Mouse (Mus musculus): ENCODE results near the gene Fnbp1. TPM values are rescaled to one million over a fixed set of nuclear protein-coding genes. Genes with fewer than 3 reads are reported as not detected.
A peak's percentile ranks its signal among the peaks of the same experiment; 100 is the strongest.

Fnbp1 gene
- polyA plus RNA-seq, 1 experiment from 2014 or later = 17.7 TPM

DNA sequence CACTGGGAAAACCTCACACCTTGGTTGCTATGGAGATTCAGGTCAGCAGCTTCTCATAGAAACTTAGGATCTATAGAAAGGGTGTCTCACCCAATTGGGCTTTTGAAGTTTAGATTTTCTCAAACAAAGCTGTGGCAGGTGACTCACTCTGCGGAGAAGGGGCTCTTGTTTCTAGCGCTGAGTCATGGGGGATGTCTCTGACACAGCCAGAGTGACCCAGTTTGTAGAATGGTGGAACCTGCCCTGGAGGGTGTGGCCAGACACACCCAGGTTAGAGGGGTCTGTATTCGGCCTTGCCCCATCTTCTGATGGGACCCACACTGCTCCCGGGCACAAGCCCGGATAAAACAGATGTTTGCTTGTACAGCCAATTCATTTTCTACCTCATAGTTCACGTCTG is 98.9 kb downstream of the Fnbp1 start:
- no peaks in the 10 kb centered on the region for H3K9me3 ChIP-seq
- 89% methylated on average over 6 of the region's 6 CpGs for WGBS
- H3K36me3 ChIP-seq = peaks cover 69% of the 10 kb centered on the region
- no peaks in the 10 kb centered on the region for H3K4me1 ChIP-seq
- H3K27ac ChIP-seq = no peak overlapping the region
- no peak overlapping the region for H3K4me3 ChIP-seq
- H3K27me3 ChIP-seq (ENCODE audit: insufficient read depth, poor library complexity, severe bottlenecking) = no peaks in the 10 kb centered on the region
- no peak for DNase-seq (ENCODE audit: low spot score)

DNA sequence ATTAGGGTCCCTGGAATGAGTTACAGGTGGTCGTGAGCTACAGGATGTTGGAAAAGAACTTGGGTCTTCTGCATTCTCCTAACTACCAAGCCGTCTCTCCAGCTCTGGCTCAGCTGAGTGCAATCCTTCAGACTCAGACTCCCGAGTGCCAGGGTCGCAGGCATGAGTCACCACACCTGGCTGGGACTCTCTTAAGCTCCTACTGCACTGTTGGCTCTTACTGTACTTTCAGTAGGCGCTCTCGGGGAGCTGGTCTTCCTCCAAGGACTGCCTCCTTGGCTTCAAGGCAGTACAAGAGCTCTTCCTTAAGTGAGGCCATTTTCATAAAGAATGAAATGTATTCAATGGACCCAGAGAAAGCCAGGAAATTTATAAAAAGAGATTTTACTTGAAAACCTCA is 100.4 kb downstream of the Fnbp1 start:
- Histone ChIP-seq H3K36me3 (peaks cover 73% of the 10 kb centered on the region), H3K4me3 (no peak overlapping the region), H3K9me3 (no peaks in the 10 kb centered on the region), H3K4me1 (no peaks in the 10 kb centered on the region), H3K27ac (no peak overlapping the region), H3K27me3 (ENCODE audit: insufficient read depth, poor library complexity, severe bottlenecking) (no peaks in the 10 kb centered on the region)
- no peak for DNase-seq (ENCODE audit: low spot score)
- 87% methylated on average over 6 of the region's 6 CpGs for WGBS

DNA sequence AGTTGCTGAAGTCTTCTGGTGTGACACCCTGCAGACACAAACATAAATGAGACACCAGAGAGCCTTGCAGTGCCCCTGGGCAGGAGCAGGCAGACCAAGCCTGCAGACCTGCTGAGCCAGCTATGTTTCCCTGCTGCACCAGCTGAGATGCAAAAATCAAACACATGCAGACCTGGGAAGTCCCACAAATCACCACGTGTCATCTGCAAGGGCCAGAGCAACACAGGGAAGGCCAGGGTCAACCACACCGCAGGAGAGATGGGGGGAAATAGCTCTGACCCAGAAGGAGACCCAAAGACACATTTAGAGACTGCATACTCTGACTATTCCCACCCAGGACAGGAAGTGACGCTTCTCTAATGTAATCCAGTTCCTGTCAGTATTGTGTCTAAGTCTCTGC is 101.3 kb downstream of the Fnbp1 start:
- no peak for DNase-seq (ENCODE audit: low spot score)
- Histone ChIP-seq H3K27me3 (ENCODE audit: insufficient read depth, poor library complexity, severe bottlenecking) (no peaks in the 10 kb centered on the region), H3K4me1 (no peaks in the 10 kb centered on the region), H3K4me3 (no peak overlapping the region), H3K27ac (no peak overlapping the region), H3K9me3 (no peaks in the 10 kb centered on the region), H3K36me3 (peaks cover 75% of the 10 kb centered on the region)
- 87% methylated on average over 3 of the region's 3 CpGs for WGBS

DNA sequence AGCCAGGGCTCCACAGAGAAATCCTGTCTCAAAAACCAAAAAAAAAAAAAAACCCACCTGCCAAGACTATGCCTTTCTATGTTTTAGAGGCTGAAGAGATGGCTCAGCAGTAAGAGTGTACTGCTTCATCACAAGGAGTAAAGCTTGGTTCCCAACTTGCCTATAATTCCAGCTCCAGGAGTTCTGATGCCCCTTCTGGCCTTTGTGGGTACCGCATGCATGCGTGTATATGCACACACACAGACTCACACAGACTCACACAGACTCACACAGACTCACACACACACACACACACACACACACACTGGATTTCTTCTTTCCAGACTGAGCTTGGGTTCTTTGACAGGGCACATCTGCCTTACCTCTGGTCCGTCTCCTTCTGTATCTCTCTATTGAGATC is 101.8 kb downstream of the Fnbp1 start:
- DNase-seq (ENCODE audit: low spot score) = no peak
- Histone ChIP-seq H3K4me3 (no peak overlapping the region), H3K36me3 (peaks cover 79% of the 10 kb centered on the region), H3K9me3 (no peaks in the 10 kb centered on the region), H3K27me3 (ENCODE audit: insufficient read depth, poor library complexity, severe bottlenecking) (no peaks in the 10 kb centered on the region), H3K27ac (no peak overlapping the region), H3K4me1 (no peaks in the 10 kb centered on the region)
- WGBS = 96% methylated on average over 3 of the region's 3 CpGs

DNA sequence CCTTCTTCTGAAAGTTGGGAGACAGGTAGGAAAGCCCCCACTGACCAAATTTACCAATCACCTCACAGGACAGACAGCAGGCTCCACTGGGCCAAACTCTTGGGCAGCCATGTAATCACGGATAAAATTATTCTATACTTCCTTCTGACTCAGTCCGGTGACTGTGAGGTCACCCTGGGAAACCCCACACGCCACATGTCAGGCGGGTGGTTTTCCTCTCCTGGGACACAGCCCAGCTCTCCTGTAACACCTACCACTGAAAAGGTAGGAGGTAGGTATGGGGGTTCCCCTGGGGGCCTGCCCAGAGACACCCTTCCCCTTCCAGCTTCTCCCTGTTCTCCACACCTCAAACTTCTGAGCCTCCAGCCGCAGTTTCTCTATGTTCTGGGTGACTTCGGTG is 105.0 kb downstream of the Fnbp1 start:
- Histone ChIP-seq H3K27ac (no peak overlapping the region), H3K36me3 (peaks cover 91% of the 10 kb centered on the region), H3K4me3 (no peak overlapping the region), H3K9me3 (no peaks in the 10 kb centered on the region), H3K4me1 (0 out of 2 replicates have a peak, but pooled peaks cover 3% of the 10 kb centered on the region), H3K27me3 (ENCODE audit: insufficient read depth, poor library complexity, severe bottlenecking) (no peaks in the 10 kb centered on the region)
- DNase-seq (ENCODE audit: low spot score) = no peak
- 94% methylated on average over 6 of the region's 6 CpGs for WGBS

DNA sequence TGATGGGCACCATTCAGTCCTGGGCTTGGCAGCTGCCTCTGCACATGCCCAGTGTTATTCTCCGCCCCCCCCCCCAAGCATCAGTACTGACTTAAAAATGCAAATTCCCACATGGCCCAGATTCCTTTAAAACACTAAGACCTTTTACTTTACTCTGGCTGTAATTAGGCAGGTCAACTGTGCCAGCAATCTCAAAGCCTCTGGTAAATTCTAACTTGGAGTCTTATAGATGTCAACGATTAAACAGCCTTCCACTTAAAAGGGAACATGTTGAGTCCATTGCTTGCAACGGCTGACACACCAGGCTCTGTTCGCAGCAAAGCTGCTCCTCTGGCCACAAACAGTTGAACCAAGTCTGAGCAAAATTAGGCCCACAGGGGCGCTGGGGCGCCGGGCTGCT is 109.8 kb downstream of the Fnbp1 start:
- Histone ChIP-seq H3K36me3 (peaks cover 80% of the 10 kb centered on the region), H3K27me3 (ENCODE audit: insufficient read depth, poor library complexity, severe bottlenecking) (no peaks in the 10 kb centered on the region), H3K4me3 (no peak overlapping the region), H3K4me1 (peaks cover 14% of the 10 kb centered on the region), H3K27ac (no peak overlapping the region), H3K9me3 (no peaks in the 10 kb centered on the region)
- no peak for DNase-seq (ENCODE audit: low spot score)
- 88% methylated on average over 7 of the region's 7 CpGs for WGBS

DNA sequence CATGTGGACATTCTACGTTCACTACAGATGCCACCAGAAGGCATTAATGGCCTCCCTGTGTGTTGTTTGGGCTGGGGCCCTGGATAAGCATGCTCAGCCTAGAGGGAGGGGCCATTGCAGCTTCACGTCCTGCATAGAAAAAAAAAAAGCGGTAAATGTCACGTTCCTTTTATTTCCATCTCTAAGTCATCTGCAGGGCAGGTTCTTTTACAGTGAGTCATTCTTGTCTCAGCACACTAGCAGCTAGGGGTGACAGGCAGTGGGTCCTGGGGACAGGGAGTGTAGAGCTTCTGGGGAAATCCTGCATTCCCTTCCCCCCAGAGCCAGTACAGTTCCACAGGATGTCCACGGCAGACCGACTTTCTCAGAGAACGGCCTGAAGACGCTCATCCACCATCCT is 115.2 kb downstream of the Fnbp1 start:
- 60% methylated on average over 8 of the region's 8 CpGs for WGBS
- Histone ChIP-seq H3K36me3 (peaks cover 31% of the 10 kb centered on the region), H3K9me3 (no peaks in the 10 kb centered on the region), H3K4me1 (peaks cover 25% of the 10 kb centered on the region), H3K4me3 (no peak overlapping the region), H3K27ac (peak overlapping the region; percentile 60; the same call in 1 of the 2 replicates), H3K27me3 (ENCODE audit: insufficient read depth, poor library complexity, severe bottlenecking) (no peaks in the 10 kb centered on the region)
- DNase-seq (ENCODE audit: low spot score) = no peak

DNA sequence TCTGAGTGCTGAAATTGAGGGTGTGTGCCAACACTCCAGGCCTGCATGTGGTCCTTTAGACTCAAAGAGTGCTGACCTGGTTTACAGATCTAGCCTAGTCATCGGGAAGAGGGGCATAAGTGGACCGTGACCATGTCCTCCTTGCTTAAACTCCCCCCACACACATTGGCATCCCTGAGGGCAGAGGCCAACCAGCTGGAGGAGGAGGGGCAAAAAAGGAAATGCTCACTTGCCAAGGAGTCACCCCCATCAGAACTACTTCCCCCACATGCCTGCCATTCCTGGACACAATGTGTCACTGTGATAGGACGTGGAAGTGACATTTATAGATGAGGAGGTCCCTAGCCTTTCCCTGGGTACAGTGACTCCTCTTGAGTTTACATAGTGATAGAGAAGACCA is 116.3 kb downstream of the Fnbp1 start:
- Histone ChIP-seq H3K4me1 (peaks cover 29% of the 10 kb centered on the region), H3K4me3 (no peak overlapping the region), H3K9me3 (no peaks in the 10 kb centered on the region), H3K27me3 (ENCODE audit: insufficient read depth, poor library complexity, severe bottlenecking) (no peaks in the 10 kb centered on the region), H3K27ac (peak overlapping the region; percentile 49; the same call in 1 of the 2 replicates), H3K36me3 (peaks cover 35% of the 10 kb centered on the region)
- DNase-seq (ENCODE audit: low spot score) = no peak
- WGBS = 56% methylated on average over 3 of the region's 3 CpGs

DNA sequence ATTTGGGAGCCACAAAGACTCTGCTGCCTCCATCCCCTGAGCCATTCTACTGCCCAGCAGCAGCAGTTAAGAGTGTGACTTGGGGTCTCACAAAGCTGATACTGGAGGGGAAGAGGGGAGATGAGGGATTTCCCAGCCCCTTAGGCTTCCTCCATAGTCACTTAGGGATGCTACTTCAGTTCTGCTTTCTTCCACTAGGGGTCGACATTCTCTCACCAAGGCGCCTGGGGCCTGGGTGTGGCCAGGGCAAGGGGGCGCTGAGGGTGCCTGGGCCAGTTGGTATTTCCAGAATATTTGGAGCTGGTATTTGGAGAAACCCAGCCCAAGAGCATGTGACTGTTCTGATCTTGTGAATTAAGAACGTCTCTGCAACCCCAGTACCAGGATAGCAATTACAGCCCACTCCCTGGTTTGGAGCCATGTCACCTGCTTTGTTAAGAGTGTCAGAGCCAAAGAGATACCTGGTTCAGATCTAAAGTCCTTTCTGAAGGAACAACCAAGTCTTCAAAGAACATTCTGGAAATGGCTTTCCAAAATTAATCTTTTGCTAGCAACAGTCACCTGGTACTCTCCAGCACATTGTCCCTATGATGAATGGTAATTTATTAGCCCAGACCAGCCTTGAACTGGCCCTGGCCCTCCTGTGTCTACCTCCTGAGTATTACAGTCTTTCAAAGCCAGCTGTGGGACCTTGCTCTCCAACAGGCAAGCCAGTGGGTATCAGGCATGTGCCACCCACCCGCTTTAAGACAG is 117.0 kb downstream of the Fnbp1 start:
- WGBS = 31% methylated on average over 5 of the region's 5 CpGs
- H3K27ac ChIP-seq = no peak overlapping the region
- no peak for DNase-seq (ENCODE audit: low spot score)

DNA sequence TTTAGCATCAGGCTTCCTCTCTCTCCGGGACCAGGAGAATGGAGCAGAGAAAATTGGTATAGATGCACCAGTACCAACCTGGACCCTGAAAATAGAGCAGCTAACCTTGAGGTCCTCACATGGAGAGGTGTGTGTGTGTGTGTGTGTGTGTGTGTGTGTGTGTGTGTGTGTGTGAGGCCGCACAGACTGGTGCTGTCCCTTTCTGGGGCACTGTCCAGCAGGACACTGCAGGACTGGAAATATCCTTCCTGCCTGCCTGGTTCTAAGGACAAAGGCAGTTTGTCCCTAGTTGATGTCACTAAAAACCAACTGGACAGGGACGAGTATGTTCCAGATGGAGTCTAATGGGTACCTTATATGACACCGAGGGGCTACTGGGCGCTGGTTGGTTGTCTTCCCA is 117.9 kb downstream of the Fnbp1 start:
- WGBS = 66% methylated on average over 5 of the region's 5 CpGs
- H3K36me3 ChIP-seq = peaks cover 47% of the 10 kb centered on the region

More for the DNA sequence above, 117.0 kb downstream of the Fnbp1 start:
- no peaks in the 10 kb centered on the region for H3K27me3 ChIP-seq (ENCODE audit: insufficient read depth, poor library complexity, severe bottlenecking)
- no peak overlapping the region for H3K4me3 ChIP-seq
- peaks cover 29% of the 10 kb centered on the region for H3K4me1 ChIP-seq
- peaks cover 39% of the 10 kb centered on the region for H3K36me3 ChIP-seq
- no peaks in the 10 kb centered on the region for H3K9me3 ChIP-seq

DNA sequence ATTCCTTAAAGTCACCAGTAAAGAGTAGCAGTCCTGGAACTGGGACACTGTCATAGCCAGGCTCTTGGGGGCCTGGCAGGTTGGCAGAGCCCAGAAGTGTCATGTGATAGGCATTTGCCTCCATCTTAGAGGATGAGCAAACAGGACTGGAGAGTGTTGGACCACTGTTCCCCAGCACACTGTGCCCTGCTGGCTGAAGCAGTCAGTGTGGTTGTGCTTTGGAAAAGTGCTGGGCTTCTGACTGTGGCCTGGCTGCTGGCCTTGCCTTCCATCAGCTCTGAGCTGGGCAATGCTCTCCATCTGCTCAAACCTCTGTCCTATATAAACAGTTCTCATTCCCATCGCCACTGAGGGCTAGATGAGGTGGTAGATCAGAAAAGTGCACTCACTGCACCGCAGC is 121.6 kb downstream of the Fnbp1 start:
- peaks cover 3% of the 10 kb centered on the region; the same call in 1 of the 2 replicates for H3K4me1 ChIP-seq
- H3K27ac ChIP-seq = no peak overlapping the region
- DNase-seq (ENCODE audit: low spot score) = no peak
- peaks cover 58% of the 10 kb centered on the region for H3K36me3 ChIP-seq
- no peaks in the 10 kb centered on the region for H3K9me3 ChIP-seq
- H3K4me3 ChIP-seq = no peak overlapping the region
- H3K27me3 ChIP-seq (ENCODE audit: insufficient read depth, poor library complexity, severe bottlenecking) = no peaks in the 10 kb centered on the region
- 86% methylated on average over 2 of the region's 2 CpGs for WGBS

More for the DNA sequence above, 117.9 kb downstream of the Fnbp1 start:
- Histone ChIP-seq H3K4me1 (peaks cover 29% of the 10 kb centered on the region), H3K4me3 (no peak overlapping the region), H3K27ac (no peak overlapping the region), H3K27me3 (ENCODE audit: insufficient read depth, poor library complexity, severe bottlenecking) (no peaks in the 10 kb centered on the region), H3K9me3 (no peaks in the 10 kb centered on the region)
- no peak for DNase-seq (ENCODE audit: low spot score)

DNA sequence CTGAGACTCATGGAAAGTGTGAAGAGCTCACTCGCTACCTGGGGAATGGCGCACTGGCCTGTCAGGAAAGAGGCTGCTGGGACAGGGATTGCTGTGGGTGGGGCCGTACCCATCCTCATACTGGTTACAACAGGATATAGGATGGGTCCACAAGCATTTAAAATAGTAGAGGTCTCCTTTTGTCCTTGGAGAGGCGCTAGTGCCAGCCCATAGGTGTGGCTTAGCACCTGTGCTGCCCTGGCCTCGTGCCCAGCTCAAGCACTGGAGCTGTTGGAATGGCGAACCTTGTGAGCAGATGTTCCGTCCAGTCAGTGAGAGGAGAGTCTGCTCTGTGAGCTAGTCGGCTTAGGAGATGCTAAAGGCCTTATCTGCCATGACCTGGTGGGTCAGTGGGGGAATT is 122.8 kb downstream of the Fnbp1 start:
- no peak for DNase-seq (ENCODE audit: low spot score)
- Histone ChIP-seq H3K4me1 (peaks cover 3% of the 10 kb centered on the region; the same call in 1 of the 2 replicates), H3K27ac (no peak overlapping the region), H3K27me3 (ENCODE audit: insufficient read depth, poor library complexity, severe bottlenecking) (no peaks in the 10 kb centered on the region), H3K36me3 (peaks cover 63% of the 10 kb centered on the region), H3K4me3 (no peak overlapping the region), H3K9me3 (no peaks in the 10 kb centered on the region)
- 79% methylated on average over 8 of the region's 8 CpGs for WGBS

DNA sequence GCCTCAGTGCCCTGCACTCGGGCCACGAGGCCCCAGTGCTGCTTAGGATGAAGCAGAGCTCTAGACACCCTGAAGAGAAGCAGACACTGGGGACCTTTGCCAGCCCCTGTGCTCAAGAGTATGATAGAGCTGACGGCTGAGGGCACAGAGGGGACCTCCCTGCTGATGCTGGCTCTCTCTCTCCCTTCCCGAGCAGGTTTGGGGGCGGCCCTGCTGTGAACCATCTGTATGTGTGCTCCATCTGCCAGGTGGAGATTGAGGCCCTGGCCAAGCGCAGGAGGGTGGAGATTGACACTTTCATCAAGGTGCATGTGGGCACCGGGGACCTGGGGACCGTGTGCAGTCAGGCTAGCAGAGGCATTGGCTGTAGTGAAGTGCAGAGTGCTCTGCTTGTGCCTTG is 123.3 kb downstream of the Fnbp1 start:
- DNase-seq (ENCODE audit: low spot score) = no peak
- peaks cover 3% of the 10 kb centered on the region; the same call in 1 of the 2 replicates for H3K4me1 ChIP-seq
- 81% methylated on average over 8 of the region's 8 CpGs for WGBS
- H3K27me3 ChIP-seq (ENCODE audit: insufficient read depth, poor library complexity, severe bottlenecking) = no peaks in the 10 kb centered on the region
- H3K9me3 ChIP-seq = no peaks in the 10 kb centered on the region
- peaks cover 65% of the 10 kb centered on the region for H3K36me3 ChIP-seq
- H3K27ac ChIP-seq = no peak overlapping the region
- no peak overlapping the region for H3K4me3 ChIP-seq

Data from heart, embryonic 10.5 days (tissue).